Mouse (Mus musculus) stomach, postnatal 0 days (tissue): Measurements from ENCODE around the gene Podxl.

Experiments
- CTCF ChIP-seq: IDR thresholded peaks from 2 replicates; pipeline ENCODE4 v1.5.1; 2016; ENCODE audit warnings: antibody characterized with exemption, low read depth, mild to moderate bottlenecking, moderate library complexity
- EP300 ChIP-seq: optimal IDR thresholded peaks from 2 replicates; pipeline ENCODE3; 2016; ENCODE audit warnings: antibody characterized with exemption

DNA sequence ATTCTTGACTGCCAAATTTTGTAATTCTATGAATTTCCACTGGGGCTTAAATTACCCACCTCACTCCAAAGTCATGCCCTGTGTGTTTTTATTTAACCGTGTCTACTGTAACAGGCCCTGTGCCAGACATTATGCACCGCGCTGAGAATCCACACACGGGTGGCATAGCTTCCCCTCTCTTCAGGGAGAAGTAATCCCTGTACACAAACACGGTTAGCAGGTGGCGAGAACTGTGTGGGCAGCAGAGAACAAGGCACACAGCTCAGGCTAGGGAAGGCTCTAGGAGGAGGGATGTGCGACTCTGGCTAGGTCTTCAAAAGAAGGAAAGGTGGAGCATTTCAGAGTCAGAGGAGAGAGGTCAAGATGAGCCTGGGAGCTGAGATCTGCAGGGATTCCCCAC is 3.4 kb upstream of the Podxl start:
- TF ChIP-seq CTCF (no peak), EP300 (no peak)
